Mouse (Mus musculus) neural tube, embryonic 15.5 days (tissue): Measurements from ENCODE around the gene Gm17018. TPM values are rescaled to one million over a fixed set of nuclear protein-coding genes. Genes with fewer than 3 reads are reported as not detected.
A peak's percentile ranks its signal among the peaks of the same experiment; 100 is the strongest.

ENCODE experiments used
- ATAC-seq: fragments of 200-750 bp; cut with Nextera tagmentation; 2 replicates; pipeline ENCODE4 v1.8.0; 2017; ENCODE audit warnings: mild to moderate bottlenecking, moderate TSS enrichment, moderate library complexity; ENCODE audit not compliant: low FRiP score
- H3K27ac ChIP-seq: fragments of 300-500 bp; sonication (generic); replicated peaks from 2 replicates; pipeline ENCODE4 v1.5.1; 2015; ENCODE audit warnings: mild to moderate bottlenecking, inconsistent platforms
- H3K27me3 ChIP-seq: fragments of 300-500 bp; sonication (generic); replicated peaks from 2 replicates; pipeline ENCODE4 v1.6.1; 2015; ENCODE audit warnings: inconsistent platforms
- H3K36me3 ChIP-seq: fragments of 300-500 bp; sonication (generic); 2 replicates; pipeline ENCODE4 v1.6.1; 2015; ENCODE audit warnings: inconsistent platforms
- H3K4me1 ChIP-seq: fragments of 300-500 bp; sonication (generic); 2 replicates; pipeline ENCODE4 v1.6.1; 2015; ENCODE audit warnings: inconsistent platforms
- H3K4me2 ChIP-seq: fragments of 300-500 bp; sonication (generic); 2 replicates; pipeline ENCODE4 v1.6.1; 2015; ENCODE audit warnings: inconsistent platforms, mild to moderate bottlenecking, moderate library complexity
- H3K4me3 ChIP-seq: fragments of 300-500 bp; sonication (generic); replicated peaks from 2 replicates; pipeline ENCODE4 v1.5.1; 2015; ENCODE audit warnings: mild to moderate bottlenecking, inconsistent platforms
- H3K9ac ChIP-seq: fragments of 300-500 bp; sonication (generic); replicated peaks from 2 replicates; pipeline ENCODE4 v1.6.1; 2015; ENCODE audit warnings: mild to moderate bottlenecking, inconsistent platforms
- H3K9me3 ChIP-seq: fragments of 300-500 bp; sonication (generic); replicated peaks from 2 replicates; pipeline ENCODE4 v1.6.1; 2016; ENCODE audit warnings: inconsistent platforms
- WGBS: fragments of 180-500 bp; shearing (Covaris S2); methylation state at CpG from one replicate; pipeline ENCODE4 v1.1.7; 2015; ENCODE audit warnings: mixed read lengths; 5-methylcytosine and 5-hydroxymethylcytosine counted together
- polyA plus RNA-seq: library from polyadenylated mRNA; unstranded; fragments of >200 nt; fragmentation: Nextera tagmentation; extraction: Ambion mirVana; gene quantifications from 2 replicates; pipeline ENCODE4 v1.2.1, GENCODE M21; 2015

The Gm17018 gene
- polyA plus RNA-seq, 1 experiment from 2014 or later: 80.3 TPM

DNA sequence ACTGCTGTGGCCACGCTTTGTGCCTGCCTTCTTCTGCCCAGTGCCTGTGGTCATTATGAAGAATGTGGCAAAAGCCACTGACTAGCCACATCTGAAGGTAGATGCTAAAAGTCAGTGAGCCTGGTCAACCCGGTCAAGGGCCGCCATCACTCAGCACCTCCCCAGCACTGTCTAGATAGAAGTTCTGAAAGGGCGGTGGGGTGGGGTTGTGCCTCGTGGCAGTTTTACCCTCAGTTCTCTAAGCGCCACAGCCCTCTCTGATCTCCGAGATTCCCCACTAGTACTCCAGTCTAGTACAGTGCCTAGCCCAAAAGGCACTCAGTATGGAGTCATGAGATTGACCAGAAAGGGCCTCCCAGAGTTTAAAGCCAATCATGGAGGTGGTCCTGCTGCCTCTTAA, 33.7 kb downstream of the Gm17018 start:
- Histone ChIP-seq H3K9me3 (no peaks in the 10 kb centered on the region), H3K27ac (no peak overlapping the region), H3K9ac (no peak overlapping the region), H3K27me3 (peaks cover 12% of the 10 kb centered on the region; the same call in 1 of the 2 replicates), H3K4me2 (no peak overlapping the region), H3K4me1 (peaks cover 8% of the 10 kb centered on the region), H3K36me3 (peaks cover 14% of the 10 kb centered on the region), H3K4me3 (no peak overlapping the region)
- ATAC-seq: no peak
- WGBS: 90% methylated on average over 7 of the region's 7 CpGs

- no peak overlapping the region for H3K4me2 ChIP-seq
- no peak overlapping the region for H3K9ac ChIP-seq
- peaks cover 19% of the 10 kb centered on the region for H3K36me3 ChIP-seq
- H3K4me1 ChIP-seq: peaks cover 8% of the 10 kb centered on the region
- no peaks in the 10 kb centered on the region for H3K9me3 ChIP-seq
- H3K27ac ChIP-seq: no peak overlapping the region
- no peak for ATAC-seq
- peaks cover 23% of the 10 kb centered on the region; the same call in 1 of the 2 replicates for H3K27me3 ChIP-seq
- WGBS: 87% methylated on average over 6 of the region's 6 CpGs
- H3K4me3 ChIP-seq: no peak overlapping the region
Observed at GRCm38 (mm10) chr19:45595481-45595880, 35.1 kb downstream of the Gm17018 start.

- Histone ChIP-seq H3K9ac (no peak overlapping the region), H3K9me3 (no peaks in the 10 kb centered on the region), H3K36me3 (peaks cover 16% of the 10 kb centered on the region), H3K27me3 (peaks cover 23% of the 10 kb centered on the region; the same call in 1 of the 2 replicates), H3K4me3 (no peak overlapping the region), H3K4me2 (no peak overlapping the region), H3K27ac (no peak overlapping the region), H3K4me1 (peaks cover 8% of the 10 kb centered on the region)
- ATAC-seq: no peak
- 21% methylated on average over 7 of the region's 7 CpGs for WGBS
Observed at GRCm38 (mm10) chr19:45596019-45596418, 35.6 kb downstream of the Gm17018 start.

GRCm38 (mm10) chr19:45596434-45596833, 36.0 kb downstream of the Gm17018 start:
- 46% methylated on average over 6 of the region's 6 CpGs for WGBS
- Histone ChIP-seq H3K9me3 (no peaks in the 10 kb centered on the region), H3K27ac (no peak overlapping the region)

DNA sequence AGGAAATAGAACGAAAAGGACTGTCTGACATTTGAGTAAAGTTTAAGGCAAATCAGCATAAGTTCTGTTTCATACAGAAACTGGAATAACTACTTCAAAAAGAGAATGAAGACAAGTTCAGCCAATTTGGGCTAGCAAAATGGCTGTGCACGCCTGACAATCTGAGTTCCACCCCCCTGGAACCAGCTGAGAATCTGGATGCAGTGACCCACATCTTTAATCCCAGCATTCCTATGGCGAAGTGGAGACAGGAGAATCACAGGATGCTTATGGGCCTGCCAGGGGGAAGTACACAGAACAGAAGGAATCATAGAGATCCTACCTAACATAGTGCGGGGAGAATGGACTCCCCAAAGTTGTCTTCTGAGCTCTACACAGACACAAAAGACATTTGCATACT, 36.7 kb downstream of the Gm17018 start:
- Histone ChIP-seq H3K4me2 (no peak overlapping the region), H3K4me1 (peaks cover 8% of the 10 kb centered on the region), H3K4me3 (no peak overlapping the region), H3K27ac (no peak overlapping the region), H3K9me3 (no peaks in the 10 kb centered on the region), H3K36me3 (peaks cover 13% of the 10 kb centered on the region), H3K9ac (no peak overlapping the region), H3K27me3 (peaks cover 23% of the 10 kb centered on the region; the same call in 1 of the 2 replicates)
- ATAC-seq: no peak
- 81% methylated on average over 4 of the region's 4 CpGs for WGBS

More at GRCm38 (mm10) chr19:45596434-45596833, 36.0 kb downstream of the Gm17018 start:
- H3K4me3 ChIP-seq: no peak overlapping the region
- peaks cover 8% of the 10 kb centered on the region for H3K4me1 ChIP-seq
- peaks cover 23% of the 10 kb centered on the region; the same call in 1 of the 2 replicates for H3K27me3 ChIP-seq
- no peak for ATAC-seq
- H3K36me3 ChIP-seq: peaks cover 13% of the 10 kb centered on the region
- H3K9ac ChIP-seq: no peak overlapping the region
- no peak overlapping the region for H3K4me2 ChIP-seq

- Histone ChIP-seq H3K9ac (no peak overlapping the region), H3K27ac (no peak overlapping the region), H3K4me1 (peaks cover 4% of the 10 kb centered on the region), H3K9me3 (no peaks in the 10 kb centered on the region), H3K4me2 (no peak overlapping the region), H3K4me3 (no peak overlapping the region), H3K27me3 (peaks cover 23% of the 10 kb centered on the region; the same call in 1 of the 2 replicates), H3K36me3 (peaks cover 23% of the 10 kb centered on the region)
- no peak for ATAC-seq
- 88% methylated on average over 5 of the region's 5 CpGs for WGBS
Observed at GRCm38 (mm10) chr19:45602606-45603005, 42.2 kb downstream of the Gm17018 start.

DNA sequence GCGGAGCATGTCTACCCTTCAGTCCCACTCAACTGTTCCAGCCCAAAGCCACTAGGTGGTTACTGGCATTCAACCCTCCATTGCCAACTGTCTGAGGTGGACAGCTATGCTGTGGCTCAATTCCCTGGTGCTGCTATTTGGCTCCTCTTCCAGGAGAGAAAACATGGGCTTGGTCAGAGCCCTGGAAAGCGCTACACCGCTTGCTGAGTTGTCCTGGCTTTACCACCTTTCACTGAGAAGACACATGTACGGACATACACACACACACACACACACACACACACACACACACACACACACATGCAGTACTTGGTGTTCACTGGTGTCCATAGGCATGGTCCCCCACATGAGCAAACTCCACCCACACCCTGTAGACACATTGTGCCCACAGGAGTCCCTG, 46.3 kb downstream of the Gm17018 start:
- Histone ChIP-seq H3K4me1 (peaks cover 8% of the 10 kb centered on the region), H3K4me2 (no peak overlapping the region), H3K9ac (no peak overlapping the region), H3K9me3 (no peaks in the 10 kb centered on the region), H3K36me3 (peaks cover 14% of the 10 kb centered on the region), H3K27me3 (no peaks in the 10 kb centered on the region; the same call in 1 of the 2 replicates), H3K4me3 (no peak overlapping the region), H3K27ac (no peak overlapping the region)
- ATAC-seq: no peak
- WGBS: 69% methylated on average over 4 of the region's 4 CpGs

DNA sequence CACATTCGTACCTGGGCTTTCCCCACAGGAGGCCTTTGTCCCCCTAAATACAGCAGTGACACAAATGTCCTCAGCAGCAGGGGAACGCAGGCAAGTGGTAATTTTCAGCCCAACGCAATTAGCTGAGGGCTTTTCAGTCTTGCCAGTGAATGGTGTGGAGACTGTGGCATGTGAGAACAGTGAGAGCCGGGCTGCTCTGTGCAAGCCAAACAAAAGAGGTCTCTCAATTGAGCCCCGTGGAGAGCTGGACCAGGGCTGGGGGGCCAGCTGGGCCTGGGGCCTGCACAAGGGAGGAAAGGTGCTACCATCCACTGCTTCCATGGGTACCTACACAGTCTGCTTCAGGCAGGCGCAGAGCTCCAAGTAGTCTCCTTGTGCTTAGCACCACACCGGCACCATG, 47.1 kb downstream of the Gm17018 start:
- H3K9ac ChIP-seq: no peak overlapping the region
- H3K27me3 ChIP-seq: no peaks in the 10 kb centered on the region; the same call in 1 of the 2 replicates
- 24% methylated on average over 7 of the region's 7 CpGs for WGBS
- no peak overlapping the region for H3K4me3 ChIP-seq
- peaks cover 7% of the 10 kb centered on the region for H3K36me3 ChIP-seq
- H3K9me3 ChIP-seq: no peaks in the 10 kb centered on the region
- H3K4me2 ChIP-seq: no peak overlapping the region
- ATAC-seq: no peak
- H3K27ac ChIP-seq: no peak overlapping the region
- peaks cover 8% of the 10 kb centered on the region for H3K4me1 ChIP-seq

DNA sequence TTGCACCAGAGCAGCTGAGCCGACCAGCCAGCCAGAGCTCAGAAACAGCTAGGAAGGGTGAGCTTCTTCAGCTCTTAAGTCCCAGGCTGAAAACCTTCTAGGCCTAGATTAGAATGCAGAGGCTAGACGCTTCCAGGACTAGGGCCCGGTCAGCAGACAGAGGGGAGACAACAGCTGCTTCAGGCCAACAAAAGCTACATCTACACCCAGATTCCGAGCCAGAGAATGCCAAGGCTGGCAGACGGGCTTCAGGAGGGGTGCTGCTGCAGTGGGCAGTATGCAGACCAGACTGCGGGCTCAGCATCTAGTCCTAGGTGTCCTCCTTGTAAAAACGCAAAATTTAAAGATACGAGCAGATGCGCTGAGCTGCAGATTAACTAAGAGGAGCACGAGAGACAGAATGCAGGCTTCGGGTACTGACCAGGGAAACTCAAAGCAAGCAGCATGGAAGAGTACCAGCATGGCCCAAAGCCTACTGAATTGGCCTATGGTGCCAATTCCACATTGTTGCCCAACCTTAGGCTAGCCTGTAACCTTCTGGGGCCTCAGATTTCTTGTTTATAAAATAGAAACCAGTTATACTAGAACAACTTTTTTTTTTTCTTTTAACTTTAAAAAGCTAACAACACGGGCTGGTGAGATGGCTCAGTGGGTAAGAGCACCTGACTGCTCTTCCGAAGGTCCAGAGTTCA, 48.4 kb downstream of the Gm17018 start:
- H3K9ac ChIP-seq: no peak overlapping the region
- H3K4me2 ChIP-seq: no peak overlapping the region
- 86% methylated on average over 13 of the region's 13 CpGs for WGBS
- H3K4me3 ChIP-seq: no peak overlapping the region
- no peak for ATAC-seq
- no peaks in the 10 kb centered on the region; the same call in 1 of the 2 replicates for H3K27me3 ChIP-seq
- no peak overlapping the region for H3K27ac ChIP-seq
- H3K4me1 ChIP-seq: peaks cover 8% of the 10 kb centered on the region
- H3K36me3 ChIP-seq: no peaks in the 10 kb centered on the region
- no peaks in the 10 kb centered on the region for H3K9me3 ChIP-seq

- H3K4me2 ChIP-seq: no peak overlapping the region
- H3K4me3 ChIP-seq: no peak overlapping the region
- H3K27me3 ChIP-seq: no peaks in the 10 kb centered on the region
- H3K27ac ChIP-seq: no peak overlapping the region
- H3K4me1 ChIP-seq: peaks cover 19% of the 10 kb centered on the region
- no peak for ATAC-seq
- H3K9ac ChIP-seq: no peak overlapping the region
- H3K9me3 ChIP-seq: no peaks in the 10 kb centered on the region
- 76% methylated on average over 5 of the region's 5 CpGs for WGBS
- H3K36me3 ChIP-seq: no peaks in the 10 kb centered on the region
Observed at GRCm38 (mm10) chr19:45610823-45611222, 50.4 kb downstream of the Gm17018 start.

DNA sequence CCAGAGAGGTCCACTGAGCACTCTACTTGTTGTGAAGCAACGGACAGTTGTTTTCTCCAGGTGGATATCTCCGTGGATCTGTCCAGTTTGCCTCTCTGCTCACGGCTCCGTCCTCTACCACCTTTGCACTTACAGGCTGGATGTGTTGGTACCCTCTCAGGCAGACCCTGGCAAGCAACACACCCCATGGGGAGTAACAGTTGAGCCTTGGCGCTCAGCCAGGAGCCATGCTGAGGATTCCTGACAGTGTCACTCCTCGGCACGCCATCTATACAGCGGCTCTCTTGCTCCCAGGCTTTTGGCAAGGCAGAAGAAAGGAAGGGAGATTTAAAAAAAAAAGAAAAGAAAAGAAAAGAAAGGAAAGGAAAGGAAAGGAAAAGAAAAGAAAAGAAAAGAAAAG, 54.0 kb downstream of the Gm17018 start:
- 57% methylated on average over 8 of the region's 8 CpGs for whole genome bisulfite sequencing
- no peaks in the 10 kb centered on the region for H3K27me3 ChIP-seq

GRCm38 (mm10) chr19:45614928-45615327, 54.5 kb downstream of the Gm17018 start:
- Histone ChIP-seq H3K4me2 (no peak overlapping the region), H3K27ac (peak overlapping the region; percentile 48; the same call in 1 of the 2 replicates), H3K27me3 (no peaks in the 10 kb centered on the region), H3K9me3 (no peaks in the 10 kb centered on the region), H3K36me3 (no peaks in the 10 kb centered on the region), H3K9ac (no peak overlapping the region), H3K4me3 (no peak overlapping the region), H3K4me1 (peaks cover 28% of the 10 kb centered on the region)
- 56% methylated on average over 3 of the region's 3 CpGs for WGBS
- peak; percentile 60; the same call in 1 of the 2 replicates for ATAC-seq

More for the DNA sequence above, 54.0 kb downstream of the Gm17018 start:
- H3K4me3 ChIP-seq: no peak overlapping the region
- H3K9me3 ChIP-seq: no peaks in the 10 kb centered on the region
- no peak overlapping the region for H3K9ac ChIP-seq
- no peak overlapping the region for H3K4me2 ChIP-seq
- no peak for ATAC-seq
- no peaks in the 10 kb centered on the region for H3K36me3 ChIP-seq
- H3K27ac ChIP-seq: no peak overlapping the region
- H3K4me1 ChIP-seq: peaks cover 28% of the 10 kb centered on the region
